Mouse (Mus musculus): Measurements from ENCODE around the gene Cadps2. TPM values are rescaled to one million over a fixed set of nuclear protein-coding genes. Genes with fewer than 3 reads are reported as not detected.

The Cadps2 gene
- total RNA-seq, 2 experiments from 2014 or later, result 78.3 to 87.8 TPM

DNA sequence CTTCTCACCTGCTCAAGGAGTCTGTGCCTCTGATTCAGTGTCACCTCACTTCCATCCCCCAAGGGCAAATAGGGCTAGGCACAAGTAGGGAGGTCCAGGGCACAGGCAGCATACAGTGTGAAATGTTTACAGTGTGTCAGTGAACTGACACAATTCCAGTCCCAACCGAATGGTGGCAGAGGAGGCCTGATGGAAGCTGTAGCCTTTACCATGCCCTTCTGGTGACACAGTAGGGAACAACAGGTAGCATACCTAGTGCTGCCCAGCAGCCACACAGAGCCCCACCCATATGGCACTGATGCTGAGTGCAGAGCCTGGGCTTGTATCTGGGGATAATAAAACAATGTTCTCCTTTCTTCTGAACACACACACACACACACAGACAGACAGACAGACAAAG is 61.6 kb downstream of the Cadps2 start:
- no peak for DNase-seq (ENCODE audit: extremely low spot score in 1 of 2, low spot score in 1 of 2)

DNA sequence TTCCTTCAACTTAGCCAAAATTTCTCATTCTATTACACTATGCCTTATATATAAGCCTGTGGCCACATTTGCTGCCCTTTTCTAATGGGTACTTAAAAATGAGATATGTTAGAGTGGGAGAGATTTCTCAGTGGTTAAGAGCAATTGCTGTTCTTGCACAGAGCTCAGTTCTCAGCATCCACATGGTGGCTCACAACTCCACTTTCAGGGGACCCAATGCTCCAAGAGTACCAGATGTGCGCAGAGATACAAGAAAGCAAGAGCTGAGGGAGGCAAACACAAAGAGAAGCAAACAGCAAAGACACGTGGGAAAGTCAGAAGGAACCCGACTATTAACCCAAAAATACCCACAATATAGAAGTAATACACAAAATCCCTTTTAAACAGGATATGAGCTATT is 77.0 kb downstream of the Cadps2 start:
- no peak for DNase-seq (ENCODE audit: extremely low spot score in 1 of 2, low spot score in 1 of 2)

DNA sequence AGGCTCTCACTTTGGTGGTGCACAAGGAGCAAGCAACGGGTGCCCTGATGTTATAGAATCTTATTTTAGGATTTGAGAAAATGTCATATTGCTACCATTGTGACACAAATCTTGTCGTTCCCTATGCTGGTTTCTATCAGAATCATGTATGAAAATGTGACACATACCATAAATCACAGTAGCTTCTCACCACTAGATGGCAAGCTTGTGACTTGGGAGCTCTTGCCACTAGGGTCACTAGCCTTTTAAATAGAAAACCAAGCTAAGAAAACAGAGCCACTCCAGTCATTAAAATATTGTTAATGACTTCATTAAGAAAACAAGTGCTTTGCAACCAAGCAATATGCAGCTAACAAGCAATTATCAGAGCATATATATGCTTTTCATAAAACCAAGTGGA is 81.0 kb downstream of the Cadps2 start:
- no peak for DNase-seq (ENCODE audit: extremely low spot score in 1 of 2, low spot score in 1 of 2)

DNA sequence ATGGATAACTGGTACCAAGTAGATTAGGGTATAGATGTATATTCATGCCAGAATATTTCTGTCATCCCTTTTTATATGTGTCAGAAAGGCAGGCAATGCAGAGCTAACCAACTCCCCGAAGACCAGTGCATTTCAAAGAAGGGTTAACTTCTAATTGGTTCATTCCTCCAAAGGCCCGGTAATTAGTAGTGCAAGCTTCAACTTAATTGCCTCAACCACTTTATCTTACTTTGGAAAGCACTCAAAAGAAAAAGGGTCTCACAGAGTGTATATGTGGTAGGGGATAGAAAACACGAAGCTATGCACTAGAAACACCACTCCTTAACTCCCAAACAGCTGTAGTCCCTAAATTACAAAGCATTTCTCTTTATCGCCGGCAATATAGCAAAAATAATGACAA is 90.4 kb downstream of the Cadps2 start:
- DNase-seq (ENCODE audit: extremely low spot score in 1 of 2, low spot score in 1 of 2), result no peak

DNA sequence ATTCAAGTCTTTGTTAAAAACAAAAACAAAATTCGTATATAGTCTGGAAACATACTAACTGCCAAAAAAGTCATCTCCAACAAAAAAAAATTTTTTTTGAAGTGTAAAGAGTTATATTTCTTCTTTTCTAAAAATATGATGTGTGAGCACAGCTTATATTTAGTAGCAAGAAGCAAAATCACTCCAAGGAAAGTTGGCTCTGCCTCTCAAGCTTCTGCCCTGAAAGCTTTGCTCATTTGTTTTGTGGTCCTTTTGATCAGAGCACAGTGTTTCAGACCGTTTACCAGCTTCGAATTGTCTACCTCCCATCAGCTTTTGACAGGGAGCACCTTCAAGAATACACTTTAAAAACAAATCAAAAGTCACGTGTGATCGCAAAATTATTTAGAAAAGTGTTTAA is 99.2 kb downstream of the Cadps2 start:
- DNase-seq (ENCODE audit: extremely low spot score in 1 of 2, low spot score in 1 of 2), result no peak

GRCm38 (mm10) chr6:23732750-23733149 is 106.5 kb downstream of the Cadps2 start:
- no peak for DNase-seq (ENCODE audit: extremely low spot score in 1 of 2, low spot score in 1 of 2)

GRCm38 (mm10) chr6:23728620-23729019 is 110.6 kb downstream of the Cadps2 start:
- no peak for DNase-seq (ENCODE audit: extremely low spot score in 1 of 2, low spot score in 1 of 2)

- DNase-seq (ENCODE audit: extremely low spot score in 1 of 2, low spot score in 1 of 2), result no peak
Observed at GRCm38 (mm10) chr6:23723697-23724096, 115.5 kb downstream of the Cadps2 start.

DNA sequence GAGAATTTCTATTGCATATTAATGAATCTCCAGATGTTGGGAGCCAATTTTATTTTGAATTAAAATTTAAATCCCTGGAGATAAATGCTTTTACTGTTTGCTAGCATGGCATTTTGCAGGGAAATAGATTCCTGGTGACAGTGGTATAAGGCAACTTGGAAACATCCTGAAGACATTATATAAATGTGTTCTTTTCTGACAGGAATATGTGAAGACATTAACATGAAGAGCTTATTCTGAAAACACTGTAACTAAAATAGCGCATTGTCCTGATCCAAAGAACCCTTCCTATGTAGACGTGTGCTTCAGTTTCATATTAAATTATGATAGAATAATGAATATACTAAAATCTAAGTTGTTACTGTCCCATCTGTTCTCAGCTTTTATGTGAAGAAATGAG is 118.8 kb downstream of the Cadps2 start:
- DNase-seq (ENCODE audit: extremely low spot score in 1 of 2, low spot score in 1 of 2), result no peak

GRCm38 (mm10) chr6:23707506-23707905 is 131.7 kb downstream of the Cadps2 start:
- DNase-seq (ENCODE audit: extremely low spot score in 1 of 2, low spot score in 1 of 2), result no peak

DNA sequence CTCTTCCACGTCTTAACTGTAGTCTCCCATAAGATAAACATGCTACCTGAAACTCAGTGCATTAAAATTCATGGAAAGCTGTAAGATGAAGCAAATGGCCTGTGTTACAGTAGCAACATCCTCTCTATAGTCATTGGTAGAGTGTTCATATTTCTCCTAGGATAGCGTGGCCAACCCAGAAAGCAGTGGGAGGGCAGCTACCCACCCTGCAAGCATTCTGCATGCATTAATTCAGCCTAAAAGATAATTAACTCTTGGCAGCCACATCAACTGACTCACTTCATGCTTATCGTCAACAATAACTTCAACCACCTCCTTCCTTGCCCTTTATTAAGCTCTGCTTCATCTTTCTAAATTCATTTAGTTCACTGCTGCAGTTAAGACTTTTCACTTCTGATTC is 138.3 kb downstream of the Cadps2 start:
- DNase-seq (ENCODE audit: extremely low spot score in 1 of 2, low spot score in 1 of 2), result no peak

DNA sequence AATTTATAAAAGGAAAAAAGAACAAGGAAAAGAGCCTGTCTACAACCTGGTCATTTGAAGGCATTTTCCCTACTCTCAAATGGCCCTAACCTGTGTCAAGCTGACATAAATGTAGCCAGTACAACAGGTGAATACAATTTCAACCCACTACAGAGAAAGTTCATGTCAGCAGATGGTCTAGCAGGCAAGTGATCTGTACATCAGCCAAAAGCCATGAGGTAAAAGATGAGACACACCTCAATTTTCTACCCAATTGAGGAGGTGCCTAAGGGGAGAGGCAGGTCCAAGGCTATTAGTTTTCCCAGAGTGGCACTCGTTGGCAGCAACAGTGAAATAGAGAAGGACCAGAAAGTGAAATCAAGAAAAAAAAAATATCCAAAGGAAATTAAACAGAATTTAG is 161.0 kb downstream of the Cadps2 start:
- DNase-seq (ENCODE audit: extremely low spot score in 1 of 2, low spot score in 1 of 2), result no peak

- no peak for DNase-seq (ENCODE audit: extremely low spot score in 1 of 2, low spot score in 1 of 2)
Observed at GRCm38 (mm10) chr6:23655036-23655435, 184.2 kb downstream of the Cadps2 start, which contains the start of gene Rnf148. Rnf148 (minus strand) TSS chr6:23655136.

DNA sequence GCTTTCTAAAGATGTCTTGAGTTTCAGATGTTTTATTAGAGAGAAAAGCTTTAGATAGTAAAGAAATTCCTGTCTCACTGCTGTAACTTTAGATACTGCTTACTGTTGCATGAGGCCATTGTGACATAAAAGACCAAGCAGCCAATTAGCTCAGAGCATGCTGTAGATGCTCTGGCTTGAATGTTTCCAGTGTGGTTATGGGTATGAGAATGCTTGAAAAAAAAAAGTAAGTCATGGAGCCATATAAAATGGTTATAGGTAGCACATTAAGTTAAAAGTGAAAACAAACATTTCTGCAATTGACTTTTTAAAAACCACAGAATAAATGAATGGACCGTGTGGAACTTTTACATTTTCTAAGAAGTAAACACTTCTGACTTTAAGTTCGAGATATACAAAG is 189.0 kb downstream of the Cadps2 start, which contains the start of gene Rnf133:
TSS of gene Rnf133 (minus strand) at position 101 of the 400 bp plus-strand sequence.
- DNase-seq (ENCODE audit: extremely low spot score in 1 of 2, low spot score in 1 of 2), result no peak

- DNase-seq (ENCODE audit: extremely low spot score in 1 of 2, low spot score in 1 of 2), result no peak
Observed at GRCm38 (mm10) chr6:23648732-23649131, 190.5 kb downstream of the Cadps2 start.

DNA sequence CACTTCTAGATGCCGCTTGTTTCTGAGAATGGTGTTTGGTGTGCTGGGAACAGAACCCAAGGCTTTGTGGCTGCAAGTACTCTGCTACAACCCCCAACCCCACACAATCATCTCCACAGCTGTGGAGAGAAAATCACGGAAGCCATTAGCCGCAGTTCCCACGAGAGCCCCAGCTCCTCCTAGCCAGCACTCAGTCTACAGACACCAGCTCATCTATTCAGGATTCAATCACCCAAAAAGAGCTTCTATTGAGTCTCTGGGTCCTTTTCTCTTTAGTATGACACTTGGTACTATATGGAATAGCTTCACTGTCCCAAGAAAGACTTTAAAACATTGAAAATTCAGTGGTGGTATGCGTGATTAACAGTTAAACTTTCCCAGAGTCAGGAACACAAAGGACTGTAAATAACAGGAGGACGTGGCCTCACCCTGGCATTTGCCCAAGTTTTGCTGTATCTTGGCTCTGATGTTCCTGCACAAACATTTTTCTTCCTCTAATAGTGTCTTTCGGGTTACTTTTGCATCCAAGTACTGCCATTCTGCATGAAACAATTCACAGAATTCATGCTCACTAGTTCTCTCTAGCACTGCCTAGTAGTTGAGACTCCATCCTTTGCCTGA is 191.5 kb downstream of the Cadps2 start:
- no peak for DNase-seq (ENCODE audit: extremely low spot score in 1 of 2, low spot score in 1 of 2)

DNA sequence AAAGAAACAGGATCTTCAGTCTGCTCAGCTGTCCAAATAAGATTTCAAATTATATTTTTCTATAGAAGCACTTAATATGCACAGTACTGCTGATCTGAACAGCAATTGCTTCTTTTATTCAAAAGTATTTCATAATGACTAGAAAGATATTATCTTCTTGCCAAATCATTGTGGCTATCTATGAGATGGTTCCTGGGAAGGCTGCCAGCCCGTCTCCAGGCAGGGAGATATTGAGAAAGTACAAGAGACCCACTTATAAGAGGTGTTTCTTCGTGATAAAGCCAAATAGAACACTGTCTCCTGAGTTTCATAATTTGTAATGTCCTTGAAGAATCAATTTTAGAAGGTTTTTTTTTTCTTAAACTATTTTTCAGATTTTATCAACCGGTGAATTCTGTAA is 202.1 kb downstream of the Cadps2 start:
- peak in 1 of 2 experiments; percentile 25 for DNase-seq (ENCODE audit: extremely low spot score in 1 of 2, low spot score in 1 of 2)

GRCm38 (mm10) chr6:23635208-23635607 is 204.0 kb downstream of the Cadps2 start:
- DNase-seq (ENCODE audit: extremely low spot score in 1 of 2, low spot score in 1 of 2), result no peak

- DNase-seq (ENCODE audit: extremely low spot score in 1 of 2, low spot score in 1 of 2), result no peak
Observed at GRCm38 (mm10) chr6:23634016-23634415, 205.2 kb downstream of the Cadps2 start.

- DNase-seq (ENCODE audit: extremely low spot score in 1 of 2, low spot score in 1 of 2), result no peak
Observed at GRCm38 (mm10) chr6:23630465-23630864, 208.8 kb downstream of the Cadps2 start.

DNA sequence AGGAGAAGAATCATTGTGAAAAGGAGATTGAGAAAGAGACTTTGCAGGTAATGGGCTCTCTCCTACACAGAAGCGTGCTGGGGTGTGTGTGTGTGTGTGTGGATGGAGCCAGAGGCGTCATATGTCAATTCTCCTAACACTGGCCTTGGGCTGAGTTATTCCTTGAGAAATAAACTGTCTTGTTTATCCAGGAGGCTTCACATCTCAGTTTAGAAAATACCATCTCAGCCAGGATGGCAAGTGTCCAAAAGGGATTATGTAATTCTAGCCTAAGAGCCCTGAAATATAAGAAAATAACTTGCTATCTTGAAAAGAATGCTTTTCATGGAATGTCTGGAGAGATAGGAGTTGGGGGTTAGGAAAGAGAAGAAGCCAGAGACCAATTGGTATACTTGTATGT is 264.1 kb downstream of the Cadps2 start:
- DNase-seq (ENCODE audit: extremely low spot score in 1 of 2, low spot score in 1 of 2), result no peak

DNA sequence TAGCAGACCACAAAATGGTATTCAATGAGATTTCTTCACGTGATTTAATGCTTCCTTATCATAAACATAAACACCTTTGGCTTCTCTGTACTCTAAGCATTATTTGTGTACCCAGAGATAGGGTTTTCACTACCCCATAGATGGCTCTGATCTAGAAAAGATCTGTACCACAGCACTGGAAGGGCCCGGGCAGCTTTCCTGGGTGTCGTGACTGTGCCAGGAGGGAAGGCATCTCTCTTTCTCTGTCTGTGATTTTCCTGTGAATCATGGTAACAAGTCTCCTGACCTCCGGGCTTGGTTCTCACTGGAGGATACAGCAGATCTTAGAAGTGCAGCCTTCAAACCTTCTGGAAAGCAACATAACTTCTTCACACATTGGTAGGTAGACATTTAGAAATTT is 265.5 kb downstream of the Cadps2 start:
- no peak for DNase-seq (ENCODE audit: extremely low spot score in 1 of 2, low spot score in 1 of 2)

GRCm38 (mm10) chr6:23572401-23572800 is 266.8 kb downstream of the Cadps2 start:
- DNase-seq (ENCODE audit: extremely low spot score in 1 of 2, low spot score in 1 of 2), result no peak
